Mouse (Mus musculus) lung, adult 2 months (tissue): ENCODE measurements around the gene Zfp958. TPM values are rescaled to one million over a fixed set of nuclear protein-coding genes. Genes with fewer than 3 reads are reported as not detected.
A peak's percentile ranks its signal among the peaks of the same experiment; 100 is the strongest.
"Not testable (repeated sequence)": the region's sequence is repeated elsewhere in the genome, so short reads cannot be mapped to it uniquely, and the experiment has no call there.

ENCODE experiments used
- DNase-seq: peaks from one replicate; pipeline ENCODE4 v3.0.0; 2022
- H3K4me1 ChIP-seq: fragments of 200-500 bp; 2 replicates; pipeline ENCODE4 v1.6.1; 2011; ENCODE audit warnings: low read length; ENCODE audit not compliant: control insufficient read depth, insufficient read depth
- H3K4me3 ChIP-seq: fragments of 200-500 bp; replicated peaks from 2 replicates; pipeline ENCODE3; 2011; ENCODE audit warnings: low read depth, mild to moderate bottlenecking, control low read depth, low read length; ENCODE audit errors: extremely low read depth
- CTCF ChIP-seq: fragments of 200-500 bp; IDR thresholded peaks from 2 replicates; pipeline ENCODE4 v1.5.1; 2011; ENCODE audit warnings: mild to moderate bottlenecking, low read length, control low read depth; ENCODE audit not compliant: insufficient read depth
- POLR2A ChIP-seq: fragments of 200-500 bp; IDR thresholded peaks from 2 replicates; pipeline ENCODE4 v1.6.1; 2011; ENCODE audit warnings: low read depth, mild to moderate bottlenecking, control low read depth, low read length, borderline replicate concordance; ENCODE audit errors: extremely low read depth
- WGBS: fragments of 180-500 bp; shearing (Covaris S2); methylation state at CpG from one replicate; pipeline ENCODE4 v1.1.7; 2018; 5-methylcytosine and 5-hydroxymethylcytosine counted together
- polyA plus RNA-seq: library from polyadenylated mRNA; depleted of rRNA; stranded (reverse); fragments of >200 nt; gene quantifications from 2 replicates; pipeline ENCODE4 v1.2.3, GENCODE M21; 2012; rRNA removed

Zfp958 gene
- 0.51 and 1.1 TPM in 2 replicates for polyA plus RNA-seq

DNA sequence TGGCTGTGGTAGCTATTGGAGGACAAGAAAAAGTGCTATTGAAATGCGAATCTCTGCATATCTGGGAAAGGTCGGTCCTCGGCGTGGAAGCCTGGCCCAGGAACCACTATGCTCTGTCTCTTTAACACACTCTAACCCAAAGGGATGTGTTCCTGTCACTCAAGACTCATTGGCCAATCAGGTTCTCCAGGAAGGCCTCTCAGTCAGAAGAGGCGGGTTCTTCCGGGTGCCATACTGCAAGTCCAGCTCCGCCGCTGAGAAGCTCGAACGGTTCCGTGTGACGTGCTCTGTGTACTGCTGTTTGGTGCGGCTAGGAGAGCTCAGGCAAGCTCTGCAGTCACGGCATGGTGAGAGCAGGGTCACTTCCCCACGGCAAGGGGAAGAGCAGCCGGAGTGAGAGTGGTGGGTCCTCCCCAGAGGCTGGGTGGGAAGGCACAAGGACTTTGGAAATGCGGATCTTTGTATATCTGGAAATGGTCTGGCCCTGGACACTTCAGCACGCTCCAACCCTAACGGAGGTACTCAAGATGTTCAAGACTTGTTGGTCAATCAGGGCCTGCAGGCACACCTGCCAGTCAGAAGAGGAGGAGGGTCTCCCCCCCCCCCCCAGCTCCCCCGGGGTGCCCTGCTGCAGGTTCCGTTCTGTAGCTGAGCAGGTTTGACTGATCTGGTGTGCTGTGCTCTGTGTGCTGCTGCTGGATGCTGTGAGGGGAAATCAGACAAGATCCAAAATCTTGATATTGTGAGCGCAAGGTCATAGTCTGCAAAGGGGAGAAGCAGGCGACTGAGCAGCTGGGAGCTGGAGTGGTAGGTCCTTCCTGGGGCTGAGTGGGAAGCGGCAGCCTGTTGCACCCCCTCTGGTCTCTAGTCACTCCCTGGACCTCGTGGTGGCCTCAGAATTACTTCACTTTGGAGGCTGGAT, at the start of gene Zfp958:
Gene Zfp958 (plus strand): TSS at position 236 of the 922 bp plus-strand sequence.
- H3K4me1 ChIP-seq: no peaks in the 10 kb centered on the region; the same call in 1 of the 2 replicates
- TF ChIP-seq CTCF (no peak), POLR2A (peak; percentile 89; the same call in 1 of the 2 replicates)
- DNase-seq: peak; percentile 87
- peak within 1 kb of the TSS; percentile 99 for H3K4me3 ChIP-seq
- WGBS: under 1% methylated on average over 25 of the region's 25 CpGs

DNA sequence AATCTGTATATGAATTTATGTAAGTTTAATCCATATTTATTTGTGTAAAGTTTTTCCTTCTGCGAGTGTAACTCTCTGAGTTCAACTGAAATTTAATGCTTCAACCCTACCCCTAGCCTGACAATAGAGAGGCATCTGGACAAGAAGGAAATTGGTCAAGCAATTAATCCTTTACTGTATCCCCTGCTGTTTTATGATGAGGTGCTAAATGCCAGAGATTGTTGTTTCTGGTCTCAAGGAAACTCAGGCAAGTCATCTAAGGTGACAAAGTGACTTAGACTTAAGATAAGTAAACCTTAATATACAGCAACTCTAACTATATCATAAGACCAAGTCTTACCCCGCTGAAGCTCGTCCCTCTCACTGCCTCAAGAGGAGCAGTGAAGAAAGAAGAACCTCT, 31.0 kb upstream of the Zfp958 start:
- no peaks in the 10 kb centered on the region for H3K4me1 ChIP-seq
- WGBS: 65% methylated on average over 3 of the region's 3 CpGs
- TF ChIP-seq CTCF (no peak), POLR2A (no peak)
- DNase-seq: no peak
- H3K4me3 ChIP-seq: no peak overlapping the region

DNA sequence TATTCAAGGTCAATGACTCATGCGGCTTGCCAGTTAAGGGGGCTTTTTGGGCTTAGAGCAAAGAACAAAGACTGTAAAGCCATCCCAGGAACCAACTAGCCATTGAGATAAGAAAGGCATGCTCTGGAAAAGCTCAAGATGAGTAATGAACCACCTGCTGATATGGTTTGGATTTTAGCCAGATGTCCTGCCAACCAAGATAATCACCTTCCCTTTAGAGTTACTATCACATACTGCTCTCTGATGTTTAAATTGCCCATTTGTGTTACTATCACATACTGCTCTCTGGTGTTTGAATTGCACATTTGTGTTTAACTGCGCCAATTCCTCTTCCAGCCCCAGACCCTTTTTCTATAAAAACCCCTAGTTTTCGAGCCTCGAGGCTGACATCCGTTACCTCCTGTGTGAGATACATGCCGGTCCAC, 30.2 kb upstream of the Zfp958 start:
- H3K4me1 ChIP-seq: no peaks in the 10 kb centered on the region
- WGBS: 65% methylated on average over 6 of the region's 6 CpGs
- H3K4me3 ChIP-seq: no peak overlapping the region
- no peak for DNase-seq
- no peak for TF ChIP-seq CTCF
- no peak for TF ChIP-seq POLR2A

DNA sequence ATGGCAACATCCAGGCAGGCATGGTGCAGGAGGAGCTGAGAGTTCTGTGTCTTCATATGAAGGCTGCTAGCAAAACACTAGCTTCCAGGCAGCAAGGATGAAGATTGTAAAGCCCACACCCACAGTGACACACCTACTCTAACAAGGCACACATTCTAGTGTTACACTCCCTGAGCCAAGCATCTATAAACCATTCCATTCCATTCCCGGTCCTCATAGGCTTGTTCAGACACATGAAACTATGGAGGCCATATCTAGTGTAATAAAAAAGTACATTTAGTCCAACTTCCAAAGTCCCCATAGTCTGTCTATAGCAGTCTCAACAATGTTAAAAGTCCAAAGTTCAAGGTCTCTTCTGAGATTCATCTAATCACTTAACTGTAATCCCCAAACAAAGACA, 28.3 kb upstream of the Zfp958 start:
- whole genome bisulfite sequencing: 69% methylated on average over 1 of the region's 1 CpGs
- TF ChIP-seq CTCF: no peak
- TF ChIP-seq POLR2A: no peak
- no peaks in the 10 kb centered on the region for H3K4me1 ChIP-seq
- H3K4me3 ChIP-seq: no peak overlapping the region
- no peak for DNase-seq

DNA sequence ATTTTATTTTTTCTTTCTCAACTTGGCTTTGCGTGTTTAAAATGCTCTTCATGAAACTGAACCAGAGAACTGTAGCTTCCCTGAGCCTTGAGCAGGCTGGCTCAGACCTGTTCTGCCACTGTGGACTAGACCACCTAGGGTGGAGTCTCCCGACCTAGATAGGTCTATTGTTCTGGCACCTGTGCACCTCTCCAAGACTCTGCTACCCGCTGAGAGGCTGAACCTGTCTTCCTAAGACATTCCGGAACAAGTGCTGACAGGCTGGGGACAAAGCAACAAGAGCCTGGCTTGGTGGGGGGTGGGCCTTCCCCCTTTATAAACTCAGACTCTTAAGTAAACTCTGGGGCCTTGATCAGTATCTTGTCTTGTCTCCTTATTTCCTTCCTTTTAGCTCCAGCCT, 26.6 kb upstream of the Zfp958 start:
- no peak for TF ChIP-seq CTCF
- TF ChIP-seq POLR2A: no peak
- WGBS: 24% methylated on average over 4 of the region's 4 CpGs
- DNase-seq: no peak

DNA sequence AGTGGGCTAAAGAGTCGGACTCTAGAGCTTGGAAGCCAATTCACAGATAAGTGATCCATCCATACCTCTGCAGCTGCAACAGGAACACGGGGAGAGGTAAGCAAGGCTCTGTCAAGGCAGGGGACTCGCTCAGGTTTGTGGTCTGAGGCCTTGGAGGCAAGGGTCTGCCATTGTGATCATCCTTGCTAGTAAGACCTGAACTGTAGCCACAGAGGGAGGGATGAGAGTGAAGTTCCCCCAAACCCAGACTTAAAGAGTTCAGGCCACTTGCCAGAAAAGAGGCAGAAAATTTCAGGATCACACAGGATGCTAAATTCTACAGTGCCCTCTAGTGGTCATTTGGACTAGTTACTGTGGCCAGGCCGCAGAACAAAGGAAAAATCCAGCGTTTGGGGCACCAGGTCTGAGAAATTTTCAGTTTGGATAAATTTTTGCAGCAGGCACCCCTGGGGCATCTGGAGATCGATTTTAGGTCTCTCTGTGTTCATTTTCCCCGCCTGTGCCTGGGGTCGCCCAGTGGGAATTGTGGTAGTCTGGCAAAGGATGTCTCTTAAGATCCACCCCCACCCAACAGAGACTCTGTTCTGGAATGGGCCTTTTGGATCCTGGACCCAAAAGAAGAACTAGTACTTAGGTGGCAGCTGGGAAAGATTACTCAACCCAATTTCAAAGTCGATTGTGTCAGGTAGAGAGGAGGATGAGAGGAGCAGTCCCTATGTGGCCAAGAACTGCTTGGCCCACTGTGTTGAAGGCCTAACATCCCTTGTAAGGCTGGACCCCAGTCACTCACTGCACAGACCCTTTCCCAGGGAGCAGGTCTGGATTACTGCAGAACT, 24.6 kb upstream of the Zfp958 start:
- 35% methylated on average over 9 of the region's 9 CpGs for WGBS
- peak; percentile 15 for DNase-seq
- Histone ChIP-seq H3K4me3 (no peak overlapping the region), H3K4me1 (no peaks in the 10 kb centered on the region)
- no peak for TF ChIP-seq POLR2A
- peak; percentile 39 for TF ChIP-seq CTCF

More for the DNA sequence above, 26.6 kb upstream of the Zfp958 start:
- no peaks in the 10 kb centered on the region for H3K4me1 ChIP-seq
- no peak overlapping the region for H3K4me3 ChIP-seq

DNA sequence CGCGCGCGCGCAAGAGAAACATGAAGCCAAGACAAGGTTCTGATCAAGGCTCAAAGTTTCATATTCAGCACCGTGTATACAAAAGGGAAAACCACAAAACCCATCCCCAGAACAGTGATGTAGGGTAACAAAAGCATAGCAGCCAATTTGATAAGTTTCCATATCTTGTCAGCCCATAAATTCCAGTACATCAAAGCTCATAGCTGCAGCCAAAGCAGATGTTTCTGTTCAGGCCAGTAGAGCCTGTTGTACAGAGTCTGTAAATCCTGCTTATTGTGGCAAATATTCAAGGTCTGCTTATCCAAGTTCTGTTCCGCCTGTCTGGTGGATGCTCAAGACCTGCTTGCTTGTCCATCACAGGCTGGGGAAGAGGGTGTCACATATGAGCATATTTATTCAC, 4.1 kb upstream of the Zfp958 start:
- no peak for TF ChIP-seq POLR2A
- no peak for TF ChIP-seq CTCF
- WGBS: 84% methylated on average over 7 of the region's 7 CpGs

DNA sequence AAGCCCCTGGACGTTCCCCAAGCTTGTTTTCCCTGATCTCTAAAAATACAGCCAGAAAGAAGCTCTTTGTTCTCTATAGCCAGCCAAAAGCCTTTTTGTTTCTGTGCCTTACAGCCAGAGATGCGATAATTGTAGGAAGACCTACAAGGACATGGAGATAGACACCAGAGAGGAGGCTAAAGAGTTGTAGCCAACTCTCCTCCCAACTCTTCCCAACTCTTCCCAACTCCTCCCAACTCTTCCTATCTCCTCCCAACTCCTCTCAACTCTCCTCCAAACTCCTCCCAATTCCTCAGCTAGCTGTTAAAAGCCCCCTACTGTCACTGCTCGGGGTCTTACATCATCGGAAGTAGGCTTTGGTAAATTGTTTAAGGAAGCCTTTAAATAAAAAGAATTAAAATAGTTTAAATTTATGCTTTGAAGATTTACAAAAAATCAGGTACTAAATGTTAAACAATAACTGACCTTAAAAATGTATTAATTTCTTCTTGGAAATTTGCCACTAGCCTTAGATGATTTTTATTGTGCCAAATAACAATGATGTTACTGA, 1.3 kb upstream of the Zfp958 start:
- not testable (repeated sequence) for H3K4me1 ChIP-seq, DNase-seq, H3K4me3 ChIP-seq
- 65% methylated on average over 4 of the region's 4 CpGs for WGBS

More for the DNA sequence above, 4.1 kb upstream of the Zfp958 start:
- DNase-seq: no peak
- H3K4me3 ChIP-seq: no peak overlapping the region
- H3K4me1 ChIP-seq: no peaks in the 10 kb centered on the region

DNA sequence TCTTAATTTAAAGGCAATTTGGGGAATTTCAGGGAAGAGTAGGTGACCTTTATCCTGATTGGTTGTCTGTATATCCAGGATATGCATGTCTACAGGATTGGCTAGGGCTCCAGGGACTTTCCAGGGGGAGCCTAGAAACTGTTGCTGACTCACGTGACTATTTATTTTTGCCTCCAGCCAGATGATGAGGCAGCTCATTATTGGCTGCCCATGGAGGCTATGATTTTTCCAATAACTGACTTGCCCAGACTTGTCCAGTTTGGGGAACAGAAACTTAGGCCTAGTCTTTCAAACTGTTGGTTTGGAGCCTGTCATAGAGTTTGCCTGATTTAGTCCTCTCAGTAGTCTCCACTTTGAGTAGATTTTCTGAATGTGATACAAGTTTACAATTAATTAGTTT, 14.4 kb downstream of the Zfp958 start:
- WGBS: 96% methylated on average over 1 of the region's 1 CpGs
- DNase-seq: no peak
- Histone ChIP-seq H3K4me3 (no peak overlapping the region), H3K4me1 (no peaks in the 10 kb centered on the region)
- TF ChIP-seq CTCF: no peak
- no peak for TF ChIP-seq POLR2A

DNA sequence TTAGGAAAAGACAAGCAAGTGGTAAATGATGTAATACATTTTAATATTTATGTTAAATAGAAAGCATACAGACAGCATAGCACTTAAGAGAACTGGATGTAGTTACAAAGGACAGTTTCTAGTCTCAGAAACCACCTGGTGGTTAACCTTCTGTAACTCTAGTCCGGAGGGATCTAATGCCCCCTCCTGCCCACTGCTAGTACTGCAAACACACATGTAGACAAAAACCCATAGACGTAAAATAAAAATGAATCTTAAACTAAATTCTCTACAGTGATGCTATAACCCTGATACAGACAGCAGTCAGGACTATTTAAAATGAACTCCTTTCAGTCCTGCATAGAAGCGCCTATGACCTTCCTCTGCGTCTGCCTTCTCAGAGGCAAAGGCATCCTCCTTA, 24.1 kb downstream of the Zfp958 start:
- no peak for TF ChIP-seq CTCF
- TF ChIP-seq POLR2A: no peak
- no peak for DNase-seq
- WGBS: 90% methylated on average over 4 of the region's 4 CpGs

DNA sequence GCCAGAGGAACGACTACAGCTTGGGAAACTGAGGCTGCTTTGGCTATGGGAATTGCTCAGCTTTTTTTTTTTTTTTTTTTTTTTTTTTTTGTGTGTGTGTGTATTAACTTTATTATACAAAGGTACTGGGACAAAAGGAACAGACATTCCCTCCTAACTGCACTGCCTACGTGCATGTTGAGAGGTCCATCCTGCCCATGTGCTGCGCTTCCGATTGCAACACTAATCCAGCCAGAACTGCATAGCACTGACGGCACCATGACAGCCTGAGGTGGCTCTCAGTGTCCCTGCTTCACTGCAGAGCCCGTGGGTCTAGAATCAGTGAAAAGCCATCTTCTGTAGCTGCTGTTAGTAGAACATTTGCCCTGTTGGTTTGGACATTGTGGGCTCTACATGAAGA, 30.0 kb downstream of the Zfp958 start:
- not testable (repeated sequence) for H3K4me3 ChIP-seq, DNase-seq, H3K4me1 ChIP-seq
- 85% methylated on average over 6 of the region's 6 CpGs for WGBS

More for the DNA sequence above, 24.1 kb downstream of the Zfp958 start:
- H3K4me1 ChIP-seq: no peaks in the 10 kb centered on the region
- H3K4me3 ChIP-seq: no peak overlapping the region
